Mouse (Mus musculus): ENCODE data around the gene Tstd3.

DNA sequence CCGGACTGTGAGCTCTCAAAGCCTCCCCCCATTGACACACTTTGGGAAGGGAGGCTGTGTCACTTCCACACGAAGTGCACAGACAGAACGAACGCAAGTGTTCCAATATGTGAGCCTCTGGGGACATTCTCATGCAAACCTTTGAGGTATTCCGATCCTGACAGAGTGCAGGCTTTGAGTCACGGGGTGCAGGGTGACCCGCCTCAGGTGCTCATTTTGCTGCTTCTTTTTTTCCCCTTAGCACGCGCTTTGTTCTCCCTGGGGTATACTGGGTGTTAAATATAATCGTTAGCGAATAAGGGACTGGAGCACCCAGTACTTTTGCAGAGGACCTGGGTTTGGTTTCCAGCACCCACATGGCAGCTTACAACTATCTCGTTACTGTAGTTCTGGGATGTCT is 19.3 kb upstream of the Tstd3 start:
- TF ChIP-seq POLR2A (IDR thresholded peaks at IDR 0.05; ENCODE audit: control insufficient read depth, extremely low read depth, insufficient read depth, low read length, poor library complexity) (no peak), CTCF (IDR thresholded peaks at IDR 0.05; ENCODE audit: borderline replicate concordance, control insufficient read depth, extremely low read depth, insufficient read depth, low read length, poor library complexity) (no peak)

All from thymus, adult 2 months (tissue).